Mouse (Mus musculus) adrenal gland, postnatal 14 days (tissue): ENCODE measurements around the gene Mbnl1. TPM values are rescaled to one million over a fixed set of nuclear protein-coding genes. Genes with fewer than 3 reads are reported as not detected.
A peak's percentile ranks its signal among the peaks of the same experiment; 100 is the strongest.
"Not testable (repeated sequence)": the region's sequence is repeated elsewhere in the genome, so short reads cannot be mapped to it uniquely, and the experiment has no call there.

Source experiments
- DNase-seq: peaks from one replicate; pipeline ENCODE4 v3.0.0; 2021; ENCODE audit warnings: mixed read lengths
- long read RNA-seq, 2 experiments: library from polyadenylated mRNA; stranded (forward); transcript quantifications; one replicate each; pipeline ENCODE4 v2.0.0; 2021
- total RNA-seq: library from RNA; stranded (reverse); gene quantifications from 2 replicates; pipeline ENCODE4 v1.2.3, GENCODE M21; 2021

Mbnl1 gene
- 355 and 386 TPM in 2 replicates for total RNA-seq
- long read RNA-seq, experiment 1, full-length matches to known transcripts, result 6 of 84 reads
- long read RNA-seq, experiment 1, partial matches to known transcripts, result 41 of 84 reads
- long read RNA-seq, experiment 1, other reads (novel, unspliced or antisense), result 37 of 84 reads
- long read RNA-seq, experiment 2, partial matches to known transcripts, result 17 of 64 reads
- long read RNA-seq, experiment 2, other reads (novel, unspliced or antisense), result 43 of 64 reads

GRCm38 (mm10) chr3:60472681-60473177 is at the start of gene Mbnl1:
TSS of gene Mbnl1 (plus strand) at chr3:60472830.
- DNase-seq, result no peak

- DNase-seq, result no peak
Observed at GRCm38 (mm10) chr3:60424148-60424547, 48.5 kb upstream of the Mbnl1 start.

- no peak for DNase-seq
Observed at GRCm38 (mm10) chr3:60429049-60429448, 43.6 kb upstream of the Mbnl1 start.

GRCm38 (mm10) chr3:60437254-60437653 is 35.4 kb upstream of the Mbnl1 start:
- peak; percentile 7 for DNase-seq

GRCm38 (mm10) chr3:60437678-60438232 is 34.9 kb upstream of the Mbnl1 start:
- peak; percentile 91 for DNase-seq

- DNase-seq, result peak; percentile 5
Observed at GRCm38 (mm10) chr3:60438715-60439114, 33.9 kb upstream of the Mbnl1 start.

GRCm38 (mm10) chr3:60461828-60462521 is 10.7 kb upstream of the Mbnl1 start:
- no peak for DNase-seq

- not testable (repeated sequence) for DNase-seq
Observed at GRCm38 (mm10) chr3:60468667-60469066, 4.0 kb upstream of the Mbnl1 start.

- not testable (repeated sequence) for DNase-seq
Observed at GRCm38 (mm10) chr3:60469170-60469805, 3.3 kb upstream of the Mbnl1 start.

GRCm38 (mm10) chr3:60472011-60472680 is 484 bp upstream of the Mbnl1 start:
- no peak for DNase-seq

- no peak for DNase-seq
Observed at GRCm38 (mm10) chr3:60473861-60474653, 1.4 kb downstream of the Mbnl1 start.

- no peak for DNase-seq
Observed at GRCm38 (mm10) chr3:60474654-60474972, 2.0 kb downstream of the Mbnl1 start.

GRCm38 (mm10) chr3:60475055-60475454 is 2.4 kb downstream of the Mbnl1 start:
- no peak for DNase-seq

- DNase-seq, result no peak
Observed at GRCm38 (mm10) chr3:60476751-60477255, 4.2 kb downstream of the Mbnl1 start.

- no peak for DNase-seq
Observed at GRCm38 (mm10) chr3:60478433-60478832, 5.8 kb downstream of the Mbnl1 start.

- DNase-seq, result no peak
Observed at GRCm38 (mm10) chr3:60480716-60481115, 8.1 kb downstream of the Mbnl1 start.

- no peak for DNase-seq
Observed at GRCm38 (mm10) chr3:60481740-60482399, 9.2 kb downstream of the Mbnl1 start.

- DNase-seq, result no peak
Observed at GRCm38 (mm10) chr3:60483305-60483704, 10.7 kb downstream of the Mbnl1 start.

GRCm38 (mm10) chr3:60485987-60486712 is 13.5 kb downstream of the Mbnl1 start:
- DNase-seq, result no peak

GRCm38 (mm10) chr3:60486713-60487170 is 14.1 kb downstream of the Mbnl1 start:
- DNase-seq, result no peak
